Mouse (Mus musculus) macrophage (primary cell): ENCODE results near the gene Ankrd12. TPM values are rescaled to one million over a fixed set of nuclear protein-coding genes. Genes with fewer than 3 reads are reported as not detected.

Source experiments
- H3K27ac ChIP-seq: fragments of 350-480 bp; formaldehyde crosslinking; 2 replicates; pipeline ENCODE4 v1.9.0; 2021
- H3K36me3 ChIP-seq: fragments of 350-480 bp; formaldehyde crosslinking; 2 replicates; pipeline ENCODE4 v1.9.0; 2021; ENCODE audit errors: inconsistent target
- H3K4me3 ChIP-seq: fragments of 350-480 bp; formaldehyde crosslinking; 2 replicates; pipeline ENCODE4 v1.9.0; 2021; ENCODE audit errors: inconsistent target
- H3K79me2 ChIP-seq: fragments of 350-480 bp; formaldehyde crosslinking; 2 replicates; pipeline ENCODE4 v1.9.0; 2021; ENCODE audit errors: inconsistent target
- WGBS: methylation state at CpG from one replicate; pipeline ENCODE4 v1.1.7; 2026; ENCODE audit warnings: inconsistent platforms; ENCODE audit not compliant: missing documents; 5-methylcytosine and 5-hydroxymethylcytosine counted together
- polyA plus RNA-seq: library from polyadenylated mRNA; stranded (reverse); fragments of 250-400 nt; gene quantifications from 3 replicates; pipeline ENCODE4 v1.2.4, GENCODE M21; 2018; ENCODE audit warnings: inconsistent platforms

Ankrd12 gene
- polyA plus RNA-seq, 1 experiment from 2014 or later = 74.7 TPM

GRCm38 (mm10) chr17:65945420-65945819 is 131.5 kb downstream of the Ankrd12 start:
- 86% methylated on average over 2 of the region's 2 CpGs for WGBS
- Histone ChIP-seq H3K4me3 (no peak overlapping the region), H3K36me3 (no peaks in the 10 kb centered on the region), H3K79me2 (no peaks in the 10 kb centered on the region), H3K27ac (no peak overlapping the region)

- Histone ChIP-seq H3K79me2 (no peaks in the 10 kb centered on the region), H3K27ac (no peak overlapping the region), H3K4me3 (no peak overlapping the region), H3K36me3 (no peaks in the 10 kb centered on the region)
- whole genome bisulfite sequencing = 96% methylated on average over 4 of the region's 4 CpGs
These were observed 134.5 kb downstream of the Ankrd12 start for GRCm38 (mm10) chr17:65942394-65942793.

GRCm38 (mm10) chr17:65941275-65941674 is 135.6 kb downstream of the Ankrd12 start:
- Histone ChIP-seq H3K79me2 (no peaks in the 10 kb centered on the region), H3K4me3 (no peak overlapping the region), H3K36me3 (no peaks in the 10 kb centered on the region), H3K27ac (no peak overlapping the region)
- WGBS = 84% methylated on average over 6 of the region's 6 CpGs

GRCm38 (mm10) chr17:65940221-65940620 is 136.7 kb downstream of the Ankrd12 start:
- no peak overlapping the region for H3K4me3 ChIP-seq
- 96% methylated on average over 12 of the region's 12 CpGs for WGBS
- H3K27ac ChIP-seq = no peak overlapping the region
- H3K79me2 ChIP-seq = no peaks in the 10 kb centered on the region
- H3K36me3 ChIP-seq = no peaks in the 10 kb centered on the region

GRCm38 (mm10) chr17:65939461-65940192 is 137.3 kb downstream of the Ankrd12 start:
- WGBS = 65% methylated on average over 14 of the region's 14 CpGs
- no peaks in the 10 kb centered on the region for H3K36me3 ChIP-seq
- no peaks in the 10 kb centered on the region for H3K79me2 ChIP-seq
- no peak overlapping the region for H3K4me3 ChIP-seq
- H3K27ac ChIP-seq = no peak overlapping the region

- no peak overlapping the region for H3K27ac ChIP-seq
- 99% methylated on average over 6 of the region's 9 CpGs for WGBS
- H3K79me2 ChIP-seq = no peaks in the 10 kb centered on the region
- no peaks in the 10 kb centered on the region for H3K36me3 ChIP-seq
- H3K4me3 ChIP-seq = no peak overlapping the region
These were observed 139.2 kb downstream of the Ankrd12 start for GRCm38 (mm10) chr17:65937671-65938070.

DNA sequence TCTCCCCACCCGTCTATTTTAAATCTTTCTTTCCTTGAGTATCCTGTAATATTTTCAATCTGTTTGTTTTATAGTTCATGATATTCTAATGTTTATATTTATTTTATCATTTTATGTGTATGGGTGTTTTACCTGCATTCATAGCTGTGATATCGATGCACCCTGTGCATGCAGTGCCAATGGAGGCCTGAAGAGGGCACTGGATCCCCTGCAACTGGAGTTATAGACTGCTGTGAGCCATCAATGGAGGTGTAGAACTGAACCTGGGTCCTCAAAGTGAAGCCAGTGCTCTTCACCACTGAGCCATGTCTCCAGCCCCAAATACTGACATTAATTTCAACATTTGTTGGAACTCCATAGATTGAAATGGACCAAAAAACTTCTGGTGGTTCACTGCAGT is 143.1 kb downstream of the Ankrd12 start:
- Histone ChIP-seq H3K4me3 (no peak overlapping the region), H3K27ac (no peak overlapping the region), H3K36me3 (no peaks in the 10 kb centered on the region), H3K79me2 (no peaks in the 10 kb centered on the region)
- WGBS = 100% methylated on average over 2 of the region's 2 CpGs

DNA sequence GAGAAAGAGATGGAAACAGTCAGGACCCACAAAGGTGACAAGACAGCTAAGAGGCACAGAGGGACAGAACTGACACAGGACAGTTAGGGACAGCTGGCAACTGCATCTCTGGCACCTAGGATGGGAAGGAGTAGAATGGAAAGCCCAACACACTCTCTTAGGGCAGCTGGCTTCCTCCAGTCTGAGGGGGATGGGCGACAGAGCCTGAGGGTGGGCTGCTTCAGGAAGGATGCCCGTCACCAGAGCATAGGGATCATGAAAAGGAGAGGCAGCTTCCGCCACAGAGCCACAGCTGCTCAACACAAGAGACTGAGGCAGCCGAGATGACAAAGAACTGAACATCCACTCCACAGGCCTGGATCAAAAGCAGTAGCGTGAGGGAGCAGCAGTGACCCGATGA is 145.4 kb downstream of the Ankrd12 start:
- 94% methylated on average over 6 of the region's 6 CpGs for WGBS
- Histone ChIP-seq H3K27ac (peak overlapping the region; percentile 34), H3K36me3 (no peaks in the 10 kb centered on the region), H3K4me3 (no peak overlapping the region), H3K79me2 (no peaks in the 10 kb centered on the region)

DNA sequence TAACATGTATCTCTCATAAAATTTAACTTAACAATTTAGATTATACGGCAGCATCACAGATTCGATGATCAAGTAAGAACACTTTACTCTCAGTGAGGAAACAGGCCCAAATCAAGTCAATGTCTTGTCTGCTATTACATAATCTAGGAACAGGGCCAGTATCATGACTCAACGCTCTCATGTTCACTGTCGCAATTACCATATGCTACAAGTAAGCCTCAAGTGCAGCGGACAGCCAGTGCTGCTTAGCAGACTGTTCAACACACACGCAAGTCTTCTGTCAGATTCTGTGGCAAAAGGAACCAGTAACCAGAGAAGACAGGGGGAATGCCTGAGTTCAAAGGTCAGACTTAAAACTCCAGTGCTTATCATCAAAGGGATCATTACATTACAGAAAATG is 145.9 kb downstream of the Ankrd12 start:
- no peaks in the 10 kb centered on the region for H3K36me3 ChIP-seq
- no peak overlapping the region for H3K4me3 ChIP-seq
- H3K79me2 ChIP-seq = no peaks in the 10 kb centered on the region
- H3K27ac ChIP-seq = peak overlapping the region; percentile 34
- 8% methylated on average over 6 of the region's 6 CpGs for WGBS

DNA sequence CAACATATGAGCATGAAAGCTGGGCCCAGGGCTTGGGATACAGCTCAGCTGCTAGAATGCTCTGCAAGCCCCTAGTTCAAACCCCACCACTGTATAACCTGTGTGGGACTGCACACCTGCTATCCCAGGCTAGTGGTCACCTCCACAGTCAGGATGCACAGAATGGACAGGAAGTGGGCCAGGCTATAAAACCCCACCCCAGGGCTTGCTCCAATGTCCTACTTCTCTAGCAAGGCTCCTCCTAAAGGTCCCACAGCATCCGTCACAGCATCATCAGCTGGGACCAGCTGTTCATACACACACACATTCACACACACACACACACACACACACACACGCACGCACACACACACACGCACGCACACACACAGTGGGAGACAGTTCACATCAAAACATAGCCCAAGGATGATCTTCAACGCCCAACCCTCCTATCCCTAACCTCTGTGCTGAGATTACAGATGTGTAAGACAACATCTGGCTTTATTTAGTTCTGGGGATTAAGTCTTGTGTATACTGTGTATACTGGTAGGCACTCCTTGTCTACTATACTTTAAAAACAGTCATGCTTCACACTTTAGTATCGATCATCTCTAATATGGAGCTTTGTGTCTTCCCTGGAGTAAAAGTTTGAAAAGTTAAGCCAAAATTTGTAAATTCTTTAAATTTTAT is 146.6 kb downstream of the Ankrd12 start:
- WGBS = 98% methylated on average over 7 of the region's 7 CpGs
- H3K36me3 ChIP-seq = 0 out of 2 replicates have a peak, but pooled peaks cover 3% of the 10 kb centered on the region
- H3K79me2 ChIP-seq = no peaks in the 10 kb centered on the region
- H3K4me3 ChIP-seq = no peak overlapping the region
- no peak overlapping the region for H3K27ac ChIP-seq

GRCm38 (mm10) chr17:65929319-65929978 is 147.4 kb downstream of the Ankrd12 start:
- Histone ChIP-seq H3K79me2 (no peaks in the 10 kb centered on the region), H3K36me3 (0 out of 2 replicates have a peak, but pooled peaks cover 6% of the 10 kb centered on the region), H3K4me3 (no peak overlapping the region), H3K27ac (no peak overlapping the region)
- WGBS = 90% methylated on average over 22 of the region's 22 CpGs

GRCm38 (mm10) chr17:65927077-65927476 is 149.8 kb downstream of the Ankrd12 start:
- H3K4me3 ChIP-seq = no peak overlapping the region
- no peaks in the 10 kb centered on the region for H3K79me2 ChIP-seq
- H3K27ac ChIP-seq = no peak overlapping the region
- 0 out of 2 replicates have a peak, but pooled peaks cover 6% of the 10 kb centered on the region for H3K36me3 ChIP-seq
- WGBS = 94% methylated on average over 4 of the region's 4 CpGs

DNA sequence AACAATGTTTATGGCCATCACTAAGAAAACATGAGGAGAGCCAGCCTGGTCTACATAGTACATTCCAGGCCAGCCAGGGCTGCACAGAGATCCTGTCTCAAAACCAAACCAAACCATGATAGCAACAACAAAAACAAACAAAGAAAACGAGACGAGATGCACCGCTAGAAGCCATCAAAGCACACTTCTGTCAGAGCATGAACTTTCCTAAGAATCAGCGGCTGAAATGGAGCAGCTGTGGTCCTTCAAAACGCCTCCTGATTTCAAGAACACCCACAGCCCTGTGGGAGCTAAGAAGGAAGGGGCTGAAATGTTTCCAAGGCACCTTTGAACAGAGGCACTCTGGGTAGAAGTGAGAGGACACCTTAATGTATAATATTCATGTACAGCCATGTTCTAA is 152.7 kb downstream of the Ankrd12 start:
- Histone ChIP-seq H3K4me3 (no peak overlapping the region), H3K36me3 (0 out of 2 replicates have a peak, but pooled peaks cover 6% of the 10 kb centered on the region), H3K27ac (no peak overlapping the region), H3K79me2 (no peaks in the 10 kb centered on the region)
- WGBS = 97% methylated on average over 5 of the region's 5 CpGs

GRCm38 (mm10) chr17:65921975-65922374 is 154.9 kb downstream of the Ankrd12 start:
- no peak overlapping the region for H3K27ac ChIP-seq
- 87% methylated on average over 5 of the region's 6 CpGs for WGBS
- H3K79me2 ChIP-seq = no peaks in the 10 kb centered on the region
- 0 out of 2 replicates have a peak, but pooled peaks cover 6% of the 10 kb centered on the region for H3K36me3 ChIP-seq
- no peak overlapping the region for H3K4me3 ChIP-seq

DNA sequence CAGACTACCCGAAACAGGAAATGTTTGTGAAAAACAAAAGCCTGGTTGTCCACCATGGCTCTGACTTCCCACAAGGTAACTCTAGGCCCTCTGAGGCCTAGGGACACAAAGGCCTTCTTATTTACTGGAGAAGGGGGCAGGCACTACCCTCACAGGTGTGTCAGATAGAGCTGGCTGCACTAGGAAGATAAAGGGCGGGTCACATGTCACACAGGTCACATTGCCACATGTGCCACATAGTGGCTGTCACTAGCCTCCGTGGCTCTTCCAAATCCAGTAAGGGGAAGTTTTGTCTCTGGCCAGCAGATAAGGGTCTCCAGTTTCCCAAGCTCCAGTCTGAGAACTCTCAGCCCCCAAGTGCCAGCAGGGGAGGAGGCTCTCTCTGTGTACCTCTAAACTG is 157.7 kb downstream of the Ankrd12 start:
- no peak overlapping the region for H3K27ac ChIP-seq
- no peaks in the 10 kb centered on the region for H3K79me2 ChIP-seq
- H3K4me3 ChIP-seq = no peak overlapping the region
- 66% methylated on average over 3 of the region's 3 CpGs for WGBS
- H3K36me3 ChIP-seq = no peaks in the 10 kb centered on the region
